Mouse (Mus musculus): ENCODE measurements around the gene Dclk1.
A peak's percentile ranks its signal among the peaks of the same experiment; 100 is the strongest.
"Not testable (repeated sequence)": the region's sequence is repeated elsewhere in the genome, so short reads cannot be mapped to it uniquely, and the experiment has no call there.

The Dclk1 gene

GRCm38 (mm10) chr3:55241730-55242421, at the start of gene Dclk1:
Gene Dclk1 (plus strand): TSS chr3:55242364.
- no peak for DNase-seq (ENCODE audit: low spot score in 2 of 2)

DNA sequence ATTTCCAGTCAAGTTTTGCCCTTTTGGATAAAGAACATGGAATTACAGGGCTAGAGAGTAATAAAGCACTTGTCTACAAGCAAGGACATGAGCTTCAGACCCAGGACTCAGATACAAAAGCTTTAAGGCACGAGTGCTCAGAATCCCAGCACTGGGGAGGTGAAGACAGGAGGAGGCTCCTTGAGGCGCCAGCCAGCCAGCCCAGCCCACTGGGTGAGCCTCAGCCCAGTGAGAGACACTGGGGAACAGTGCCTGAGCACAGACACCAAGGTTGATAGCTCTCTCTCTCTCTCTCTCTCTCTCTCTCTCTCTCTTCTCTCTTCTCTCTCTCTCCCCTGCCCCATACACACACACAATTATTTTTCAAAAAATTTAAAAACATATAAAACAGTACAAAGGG, 48.8 kb upstream of the Dclk1 start:
- no peak for DNase-seq (ENCODE audit: low spot score in 2 of 2)

GRCm38 (mm10) chr3:55194792-55195191, 47.4 kb upstream of the Dclk1 start:
- DNase-seq (ENCODE audit: low spot score in 2 of 2) = no peak

DNA sequence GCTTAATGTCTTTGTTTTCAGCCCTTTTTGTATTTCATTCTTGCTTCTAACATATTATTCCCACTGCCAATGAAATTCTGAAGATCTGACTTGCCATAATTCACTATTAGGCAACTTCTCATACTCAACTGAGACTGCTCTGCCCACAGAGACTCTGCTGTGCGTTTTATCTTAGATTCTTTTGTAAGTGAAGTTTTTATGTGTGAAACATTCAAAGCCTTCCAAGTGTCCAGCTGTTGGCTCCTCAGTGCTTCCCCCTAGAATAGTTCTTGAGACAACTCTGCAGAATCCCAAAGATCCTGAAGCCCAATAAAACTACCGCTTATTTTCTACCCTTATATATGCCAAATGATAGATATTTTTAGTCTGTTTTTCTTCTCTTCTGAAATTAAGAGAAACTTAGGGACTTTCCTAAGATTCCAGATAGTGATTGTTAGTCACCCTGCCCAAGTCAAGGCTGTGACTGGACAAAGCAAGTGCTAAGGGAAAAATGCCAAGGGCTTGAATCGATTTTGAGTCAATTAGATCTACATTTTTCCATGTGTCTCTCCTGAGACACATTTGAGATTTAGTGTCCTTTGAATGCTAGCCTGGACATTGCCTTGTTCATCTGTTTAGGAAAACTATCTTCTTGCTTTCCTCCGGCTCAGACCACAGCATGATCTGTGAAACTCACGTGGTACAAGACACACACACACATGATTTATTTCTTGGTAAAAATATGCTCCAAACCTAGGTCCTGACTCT, 46.4 kb upstream of the Dclk1 start:
- DNase-seq (ENCODE audit: low spot score in 2 of 2) = no peak

- DNase-seq (ENCODE audit: low spot score in 2 of 2) = no peak
Measured at GRCm38 (mm10) chr3:55196328-55196710, 45.8 kb upstream of the Dclk1 start.

GRCm38 (mm10) chr3:55203621-55204020, 38.5 kb upstream of the Dclk1 start:
- DNase-seq (ENCODE audit: low spot score in 2 of 2) = not testable (repeated sequence)

DNA sequence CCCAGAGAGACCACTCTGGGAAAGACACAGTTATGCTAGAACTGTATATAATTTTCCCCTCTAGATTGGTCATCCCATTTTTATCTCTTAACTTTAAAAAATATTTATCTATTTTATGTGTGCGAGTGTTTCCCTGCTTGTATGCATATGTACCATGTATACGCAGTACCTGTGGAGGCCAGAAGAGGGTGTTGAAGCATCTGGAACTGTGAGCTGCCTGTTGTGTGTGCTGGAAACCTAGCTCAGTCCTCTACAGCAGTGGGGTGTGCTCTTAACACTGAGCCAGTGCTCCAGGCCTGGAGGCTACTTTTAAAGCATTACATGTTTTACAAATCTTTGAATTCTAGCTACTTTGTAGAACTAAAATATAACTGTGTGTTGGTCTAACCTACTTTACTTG, 35.8 kb upstream of the Dclk1 start:
- no peak for DNase-seq (ENCODE audit: low spot score in 2 of 2)

- no peak for DNase-seq (ENCODE audit: low spot score in 2 of 2)
Measured at GRCm38 (mm10) chr3:55207665-55208064, 34.5 kb upstream of the Dclk1 start.

DNA sequence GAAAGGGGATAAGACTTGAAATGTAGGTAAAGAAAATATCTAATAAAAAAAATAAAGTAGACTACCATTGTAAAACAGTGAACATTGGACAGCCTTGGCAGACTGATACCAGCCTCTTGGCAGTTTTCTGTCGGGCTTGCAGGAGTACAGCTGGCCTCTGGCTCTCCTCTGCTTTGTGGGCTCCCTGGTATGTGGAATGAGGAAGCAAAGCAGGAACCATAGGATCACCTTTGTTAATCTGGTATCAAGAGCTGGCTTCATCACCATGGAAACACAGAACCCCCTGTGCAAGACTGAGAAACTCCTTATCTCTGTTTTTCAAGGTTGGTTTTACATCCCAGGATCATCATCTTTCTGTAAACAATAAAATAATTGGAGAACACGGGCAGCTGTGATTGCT, 29.9 kb upstream of the Dclk1 start:
- no peak for DNase-seq (ENCODE audit: low spot score in 2 of 2)

GRCm38 (mm10) chr3:55213785-55214184, 28.4 kb upstream of the Dclk1 start:
- DNase-seq (ENCODE audit: low spot score in 2 of 2) = no peak

DNA sequence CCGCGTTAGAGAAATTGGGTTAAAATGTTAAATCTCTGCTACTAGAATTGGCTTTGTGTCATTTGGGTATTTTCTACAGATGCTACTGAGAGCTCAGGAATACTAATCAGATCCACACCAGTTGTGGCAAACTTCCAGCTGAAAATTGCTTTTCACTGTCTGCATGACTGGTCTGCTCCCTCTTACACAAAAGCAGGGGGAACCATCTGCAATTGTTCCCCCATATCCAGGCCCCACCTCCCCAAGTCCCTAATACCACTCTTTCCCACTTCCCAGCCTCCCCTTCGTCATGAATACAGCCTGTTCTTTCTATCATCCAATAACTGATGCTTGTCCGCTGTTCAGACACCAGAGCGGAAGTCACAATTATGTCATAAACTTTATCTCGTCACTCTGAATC, 27.8 kb upstream of the Dclk1 start:
- DNase-seq (ENCODE audit: low spot score in 2 of 2) = no peak

GRCm38 (mm10) chr3:55222502-55222901, 19.7 kb upstream of the Dclk1 start:
- no peak for DNase-seq (ENCODE audit: low spot score in 2 of 2)

DNA sequence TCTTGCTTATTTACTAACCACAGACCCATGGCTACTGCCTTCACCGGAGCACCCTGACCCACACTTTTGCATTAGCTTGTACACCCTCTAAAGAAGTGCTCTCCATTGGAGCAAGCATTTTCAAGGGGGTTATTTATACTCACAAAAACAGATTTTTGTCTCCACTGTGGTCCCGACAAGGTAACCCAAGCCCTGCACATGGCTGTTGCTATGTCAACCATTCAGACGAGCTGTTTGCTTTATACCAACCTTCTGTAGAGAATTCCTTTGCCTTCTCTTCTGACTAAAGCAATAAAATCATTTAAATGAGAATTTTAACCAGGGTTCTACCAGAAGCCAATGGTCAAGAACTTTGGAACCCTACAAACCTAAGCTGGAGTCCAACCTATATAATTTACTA, 18.3 kb upstream of the Dclk1 start:
- no peak for DNase-seq (ENCODE audit: low spot score in 2 of 2)

DNA sequence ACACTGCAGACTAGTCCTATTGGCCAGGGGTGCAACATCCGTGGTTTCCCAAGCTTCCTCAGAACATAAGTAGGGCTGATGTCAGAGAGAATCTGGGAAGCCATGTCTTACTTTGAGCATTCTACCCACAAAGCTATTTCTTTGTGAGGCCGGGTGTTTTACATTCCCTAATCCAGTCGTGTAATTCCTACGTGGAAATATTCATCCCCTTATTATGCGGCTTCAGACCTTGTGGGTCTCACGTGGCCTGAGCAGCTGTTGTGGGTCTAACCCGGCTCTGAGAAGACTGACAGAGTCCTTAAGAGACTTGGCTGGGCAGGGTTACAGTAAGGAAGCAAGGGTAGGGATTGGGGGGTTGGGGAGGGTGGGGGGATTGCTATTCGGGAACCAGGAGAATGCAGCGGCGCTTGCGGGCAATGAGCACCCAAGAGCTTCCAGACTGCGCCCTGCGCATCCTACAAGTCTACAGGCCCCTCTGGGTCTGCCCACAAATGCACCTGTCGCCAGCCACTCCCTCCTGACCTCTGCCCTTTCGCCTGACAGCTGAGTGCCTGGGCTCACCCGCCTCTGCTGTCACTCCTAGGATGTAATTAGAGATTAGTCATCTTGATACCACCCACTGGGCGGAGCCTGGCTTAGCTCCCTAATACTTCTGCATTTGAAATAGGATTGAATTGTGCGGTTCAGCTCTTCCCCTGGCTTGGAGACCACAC, 15.5 kb upstream of the Dclk1 start:
- peak in 1 of 2 experiments; percentile 14 for DNase-seq (ENCODE audit: low spot score in 2 of 2)

DNA sequence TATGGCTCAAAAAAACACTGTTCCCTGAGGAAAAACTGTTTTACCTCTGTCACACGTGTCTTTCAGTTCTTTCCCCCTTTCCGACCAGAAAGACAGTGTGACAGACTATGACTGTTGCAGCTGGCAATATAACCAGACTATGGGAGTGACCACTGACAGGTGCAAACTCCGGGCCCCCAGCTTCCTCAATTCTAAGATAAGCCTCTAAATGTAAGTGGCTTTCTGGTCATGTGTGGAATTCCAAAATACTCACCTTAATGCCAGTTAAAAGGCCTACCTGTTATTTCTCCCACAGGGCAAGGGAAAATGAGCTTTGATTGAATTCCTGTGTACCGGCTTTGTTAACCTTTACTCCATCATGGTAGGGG, 15.0 kb upstream of the Dclk1 start:
- no peak for DNase-seq (ENCODE audit: low spot score in 2 of 2)

DNA sequence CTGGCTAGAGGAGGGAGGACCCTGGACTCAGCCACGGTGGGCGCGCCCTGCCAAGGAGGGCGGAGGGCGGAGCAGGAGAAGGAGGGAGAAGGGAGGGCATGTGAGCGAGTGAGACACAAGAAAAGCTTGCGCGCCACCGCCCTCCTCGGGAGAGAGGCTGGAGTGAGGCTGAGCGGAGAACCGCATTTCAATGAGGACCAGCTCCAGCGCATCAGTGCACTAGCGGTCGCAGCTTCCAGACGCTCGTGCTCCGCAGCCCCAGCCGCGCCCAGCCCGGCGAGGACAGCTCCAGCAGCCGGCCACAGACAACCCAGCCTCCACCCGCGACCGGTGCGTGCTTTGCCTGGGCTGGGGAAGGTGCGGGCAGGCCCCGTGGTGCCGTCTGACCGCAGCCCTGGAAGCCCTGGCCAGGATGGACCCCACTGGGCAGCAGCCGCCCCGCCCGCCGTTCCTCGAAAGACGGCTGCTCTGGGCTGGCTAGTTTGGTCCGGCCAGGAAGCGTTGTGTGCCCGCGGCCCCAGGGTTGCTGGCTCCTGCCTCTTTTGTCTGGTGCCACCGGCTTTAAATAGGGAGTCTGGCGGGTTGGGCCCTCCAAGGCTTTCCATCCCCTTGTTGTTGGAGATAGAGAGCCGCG, 375 bp downstream of the Dclk1 start:
- peak; percentile 90 to 91 for DNase-seq (ENCODE audit: low spot score in 2 of 2)

GRCm38 (mm10) chr3:55243056-55243471, 900 bp downstream of the Dclk1 start:
- peak; percentile 62 to 69 for DNase-seq (ENCODE audit: low spot score in 2 of 2)

DNA sequence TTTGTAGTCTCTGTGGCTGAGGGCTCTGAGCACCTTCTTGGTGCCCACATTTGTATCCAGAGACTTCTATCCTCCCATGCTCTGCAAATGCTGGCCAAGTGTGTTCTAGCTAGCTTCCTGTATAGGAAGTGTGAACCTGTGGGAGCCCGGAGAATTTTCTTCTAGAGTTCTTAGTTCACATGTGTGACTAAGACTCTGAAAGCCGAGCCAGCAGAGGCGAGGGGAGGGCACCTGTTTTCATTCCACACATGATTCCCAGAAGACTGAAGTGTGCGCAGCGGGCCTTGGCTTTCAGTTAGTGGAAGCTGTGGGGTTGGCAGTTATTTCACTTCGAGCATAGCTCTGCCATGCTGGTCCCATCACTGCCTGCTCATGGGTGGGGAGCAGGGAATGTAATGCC, 1.9 kb downstream of the Dclk1 start:
- DNase-seq (ENCODE audit: low spot score in 2 of 2) = peak; percentile 49 to 71

GRCm38 (mm10) chr3:55246618-55247272, 4.6 kb downstream of the Dclk1 start:
- peak; percentile 51 to 67 for DNase-seq (ENCODE audit: low spot score in 2 of 2)

DNA sequence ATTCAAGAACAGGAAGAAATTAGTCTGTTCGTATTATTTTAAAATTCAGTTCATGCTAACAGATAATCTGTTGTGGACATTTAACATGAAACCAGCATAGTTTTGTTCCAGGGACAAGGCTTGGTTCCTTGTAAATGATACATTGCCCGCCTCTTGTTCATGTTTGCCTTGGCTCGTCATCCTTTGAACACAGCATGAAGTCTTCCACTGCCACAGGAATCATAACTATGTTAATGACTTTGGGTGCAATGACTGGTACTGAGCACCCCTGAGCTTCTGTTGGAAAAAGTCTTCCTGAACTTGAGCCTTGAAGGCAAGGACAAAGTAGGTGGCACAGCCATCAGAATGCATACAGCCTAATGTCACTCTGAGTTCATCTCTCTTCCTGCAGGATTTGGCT, 5.9 kb downstream of the Dclk1 start:
- DNase-seq (ENCODE audit: low spot score in 2 of 2) = no peak

DNA sequence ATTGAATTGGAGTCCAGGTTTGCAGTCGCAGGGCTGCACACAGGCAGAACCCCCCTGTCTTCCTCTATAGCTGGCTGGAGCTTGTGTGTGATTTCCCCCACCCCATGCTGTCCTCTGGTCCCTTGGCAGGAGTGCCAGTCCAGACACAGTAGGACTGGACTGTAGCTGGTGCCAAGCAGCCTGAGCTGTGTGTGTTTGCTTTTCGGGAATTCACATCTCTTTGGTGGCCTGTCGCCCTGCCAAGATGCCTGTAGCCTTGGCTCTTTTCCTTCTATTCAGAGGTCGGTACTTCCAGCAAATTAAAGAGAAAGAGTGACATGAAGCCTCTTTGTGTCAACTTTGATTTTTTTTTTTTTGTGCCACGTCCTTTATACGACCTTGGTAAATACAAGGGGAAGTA, 6.3 kb downstream of the Dclk1 start:
- peak in 1 of 2 experiments; percentile 67 for DNase-seq (ENCODE audit: low spot score in 2 of 2)

DNA sequence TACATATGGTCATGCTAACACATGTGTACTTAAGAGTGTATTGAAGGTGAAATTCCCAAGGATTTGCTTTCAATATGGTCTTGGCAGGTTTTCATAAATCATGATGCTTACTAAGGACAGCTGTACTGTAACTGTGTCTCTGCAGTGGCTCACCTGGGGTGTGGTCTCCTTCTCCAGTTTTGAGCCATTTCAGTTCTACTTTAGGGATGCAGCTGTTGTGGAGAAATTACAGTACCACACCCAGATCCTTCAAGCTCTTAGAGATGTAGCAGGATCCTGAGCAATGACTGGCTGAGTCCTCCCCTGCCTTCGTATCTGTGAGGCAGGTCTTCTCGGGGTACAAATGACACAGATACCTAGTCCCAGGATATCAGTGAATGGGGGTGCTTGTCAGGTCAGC, 8.5 kb downstream of the Dclk1 start:
- DNase-seq (ENCODE audit: low spot score in 2 of 2) = no peak

Measured in frontal cortex, postnatal 36 days (tissue).